Mouse (Mus musculus) brain, embryonic 18.5 days (tissue): ENCODE measurements around the gene Grem2.

Source experiments
- DNase-seq: peaks from one replicate; pipeline ENCODE4 v3.0.0-alpha.2; 2012; ENCODE audit warnings: low read depth, low spot score

Grem2 gene

DNA sequence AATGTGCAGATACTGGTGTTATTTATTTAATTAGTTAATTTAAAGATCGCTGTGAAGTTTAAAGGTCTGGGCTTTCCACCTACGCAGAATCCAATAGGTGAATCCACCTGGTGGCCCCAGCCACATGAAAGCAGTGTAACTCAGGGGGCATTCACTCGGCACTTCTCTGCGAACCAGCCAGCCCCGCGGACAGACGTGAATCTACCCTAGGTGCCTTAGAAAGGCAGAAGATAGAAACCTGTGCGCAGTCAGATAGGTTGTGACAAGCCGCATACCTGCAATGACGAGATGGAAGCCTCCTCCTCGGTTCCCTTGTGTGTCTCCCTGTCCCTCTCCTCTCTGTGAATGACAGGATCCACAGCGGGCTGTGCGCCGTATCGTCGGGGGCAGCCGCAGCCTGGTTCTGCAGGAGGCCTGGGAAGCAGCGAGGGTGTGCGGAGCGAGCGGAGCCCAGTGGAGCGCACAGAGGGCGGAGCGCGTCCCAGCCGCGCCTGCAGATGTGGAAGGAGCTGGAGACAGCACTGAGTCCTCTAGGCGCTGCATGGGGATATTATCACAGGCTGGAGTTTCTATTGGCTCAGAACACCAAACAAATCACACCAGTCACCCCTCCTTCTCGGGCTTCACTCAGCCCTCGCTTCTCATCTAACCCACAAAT lies at the start of gene Grem2:
Gene Grem2, minus strand, starts transcription at position 522 of the 658 bp plus-strand sequence.
- peak; percentile 28 for DNase-seq

DNA sequence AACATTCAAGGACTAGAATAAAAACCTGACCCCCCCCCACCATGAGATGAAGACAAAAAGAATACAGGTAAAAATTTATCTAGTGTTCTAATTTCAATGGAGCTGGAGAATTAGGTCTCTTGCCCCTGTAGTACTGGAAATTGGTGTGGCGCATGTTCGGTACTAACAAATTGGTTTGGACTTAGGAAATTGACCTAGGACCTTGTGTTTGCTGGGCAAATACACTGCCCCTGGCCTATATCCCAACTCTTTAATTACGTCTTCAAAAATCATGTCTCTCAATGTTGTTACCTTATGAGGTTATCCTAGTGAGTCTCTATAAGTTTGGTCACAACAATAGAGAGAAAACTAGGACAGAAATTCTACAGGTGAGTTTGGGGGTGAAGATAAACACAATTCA lies 38.2 kb upstream of the Grem2 start:
- DNase-seq: no peak

- no peak for DNase-seq
These were observed 9.5 kb upstream of the Grem2 start for GRCm38 (mm10) chr1:174931003-174931619.

GRCm38 (mm10) chr1:174929459-174930181 lies 8.0 kb upstream of the Grem2 start:
- no peak for DNase-seq

GRCm38 (mm10) chr1:174918949-174919348 lies 2.7 kb downstream of the Grem2 start:
- DNase-seq: no peak

GRCm38 (mm10) chr1:174918236-174918870 lies 3.3 kb downstream of the Grem2 start:
- no peak for DNase-seq

- DNase-seq: no peak
These were observed 11.8 kb downstream of the Grem2 start for GRCm38 (mm10) chr1:174909834-174910233.

DNA sequence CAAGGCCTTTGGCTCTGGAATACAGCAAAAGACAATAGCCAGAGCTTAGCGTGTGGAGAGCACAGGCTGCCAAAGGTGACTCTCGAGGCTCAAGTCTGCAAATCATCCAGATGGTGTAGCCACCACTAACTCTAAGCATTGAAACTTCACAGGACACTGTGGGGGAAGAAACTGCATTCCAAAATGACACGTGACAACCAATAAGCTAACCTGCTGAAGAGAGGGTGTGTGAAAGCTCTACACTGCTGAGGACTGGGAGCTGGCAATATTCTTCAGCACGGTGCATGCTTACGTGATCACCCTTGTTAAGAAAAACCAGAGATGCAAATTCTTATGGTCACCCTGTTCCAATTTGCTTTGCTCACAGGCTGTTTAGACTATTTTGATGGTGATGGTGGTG lies 13.4 kb downstream of the Grem2 start:
- DNase-seq: no peak

- no peak for DNase-seq
These were observed 14.0 kb downstream of the Grem2 start for GRCm38 (mm10) chr1:174907637-174908036.

- no peak for DNase-seq
These were observed 18.9 kb downstream of the Grem2 start for GRCm38 (mm10) chr1:174902755-174903154.

- no peak for DNase-seq
These were observed 29.1 kb downstream of the Grem2 start for GRCm38 (mm10) chr1:174892471-174892870.

GRCm38 (mm10) chr1:174888684-174889405 lies 32.8 kb downstream of the Grem2 start:
- DNase-seq: no peak

DNA sequence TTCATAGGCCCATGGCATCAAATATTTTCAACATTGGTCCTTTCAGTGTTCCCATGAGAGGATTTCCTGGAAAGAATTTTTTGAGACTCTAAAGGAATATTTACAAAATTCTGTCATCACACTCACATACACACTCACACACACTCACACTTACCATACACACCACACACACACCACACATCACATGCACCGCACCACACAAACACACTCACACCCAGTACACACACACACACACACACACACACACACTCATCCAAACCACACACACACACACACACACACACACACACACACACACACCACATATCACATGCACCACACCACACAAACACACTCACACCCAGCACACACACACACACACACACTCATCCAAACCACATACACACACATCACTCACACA lies 33.5 kb downstream of the Grem2 start:
- no peak for DNase-seq

- DNase-seq: no peak
These were observed 39.1 kb downstream of the Grem2 start for GRCm38 (mm10) chr1:174882496-174882895.

DNA sequence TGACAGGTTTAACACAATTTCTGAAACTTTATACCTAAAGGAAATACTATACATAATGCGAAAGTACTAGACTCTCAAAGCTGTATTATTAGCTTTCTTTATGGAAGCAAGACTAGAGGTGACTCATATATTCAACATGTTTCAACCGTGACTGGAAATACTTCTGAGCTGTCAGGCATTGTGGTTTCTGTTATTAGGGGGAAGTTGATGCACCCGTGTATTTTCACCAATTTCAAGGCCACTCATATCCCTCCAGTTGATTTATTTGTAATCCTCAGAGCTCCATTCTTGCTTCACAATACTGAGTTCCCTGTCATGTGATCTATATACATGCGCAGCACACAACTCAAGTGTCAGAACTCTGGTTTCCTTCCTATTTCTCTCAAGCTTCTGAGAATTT lies 46.4 kb downstream of the Grem2 start:
- no peak for DNase-seq

DNA sequence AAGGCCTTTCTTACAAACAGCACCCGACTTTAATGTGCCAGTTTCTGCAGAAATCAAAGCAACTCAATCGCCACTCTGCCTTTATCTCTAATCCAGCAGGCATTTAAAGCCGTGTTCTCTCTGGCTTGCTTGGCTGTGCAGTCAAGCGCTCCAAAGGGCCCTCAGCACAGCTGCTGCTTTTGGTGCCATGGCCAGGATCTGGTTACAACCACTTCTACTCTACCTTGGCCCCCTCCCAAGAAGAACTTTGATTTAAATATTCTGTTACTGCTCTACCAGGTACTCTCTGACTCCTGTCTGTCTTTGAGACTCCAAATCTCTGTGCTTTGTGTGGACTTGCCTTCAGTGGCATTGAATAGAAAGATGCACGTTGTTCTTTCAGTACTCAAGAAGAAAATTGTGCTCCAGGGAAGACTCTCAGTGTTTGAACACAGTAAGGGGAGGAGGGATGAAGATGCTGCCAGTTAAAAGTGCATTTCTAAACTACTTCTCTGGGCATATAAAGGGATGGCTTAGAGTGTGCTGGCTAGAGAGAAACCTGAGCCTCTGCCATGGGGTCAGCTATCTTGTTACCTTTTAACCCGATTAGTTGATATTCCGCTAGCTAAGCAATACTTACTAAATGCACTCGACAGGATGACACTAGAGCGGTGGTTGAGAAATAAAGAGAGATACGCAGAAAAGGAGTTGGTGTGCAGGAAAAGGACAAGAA lies 61.1 kb downstream of the Grem2 start:
- no peak for DNase-seq

GRCm38 (mm10) chr1:174856188-174856587 lies 65.4 kb downstream of the Grem2 start:
- DNase-seq: no peak

GRCm38 (mm10) chr1:174844786-174845185 lies 76.8 kb downstream of the Grem2 start:
- no peak for DNase-seq

GRCm38 (mm10) chr1:174836861-174837260 lies 84.8 kb downstream of the Grem2 start:
- no peak for DNase-seq

DNA sequence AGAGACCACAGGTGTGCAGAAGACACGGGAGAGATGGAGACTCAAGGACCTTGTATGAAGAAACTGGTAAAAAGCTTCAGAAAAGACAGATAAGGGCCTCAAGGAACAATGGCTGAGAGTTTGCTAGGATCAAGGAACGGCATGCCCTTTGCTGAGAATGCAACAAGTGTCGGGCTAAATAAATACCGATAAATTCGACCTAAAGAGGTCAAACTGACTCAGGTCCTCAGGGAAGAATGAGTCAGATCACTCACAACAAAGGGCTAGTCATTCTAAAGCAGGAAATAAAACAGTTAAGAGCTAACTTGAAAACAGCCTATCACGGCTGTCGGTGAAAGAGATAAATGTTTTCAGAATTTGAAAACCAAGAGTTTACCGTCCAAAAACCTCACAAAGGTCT lies 95.1 kb downstream of the Grem2 start:
- no peak for DNase-seq

GRCm38 (mm10) chr1:174811846-174812245 lies 109.8 kb downstream of the Grem2 start:
- DNase-seq: no peak
